Mouse (Mus musculus): ENCODE data around the gene Gm4787.
"Not testable (repeated sequence)": the region's sequence is repeated elsewhere in the genome, so short reads cannot be mapped to it uniquely, and the experiment has no call there.

Gene Gm4787

GRCm38 (mm10) chr12:81379364-81379763 lies at the start of gene Gm4787:
Gm4787 (minus strand) TSS chr12:81379464.
- not testable (repeated sequence) for DNase-seq (ENCODE audit: low spot score in 2 of 2)

GRCm38 (mm10) chr12:81421846-81422245 lies 42.6 kb upstream of the Gm4787 start, which contains the start of gene Adam4:
Adam4 (minus strand) TSS chr12:81421946.
- DNase-seq (ENCODE audit: low spot score in 2 of 2), result no peak

- no peak for DNase-seq (ENCODE audit: low spot score in 2 of 2)
Observed at GRCm38 (mm10) chr12:81413211-81413610, 33.9 kb upstream of the Gm4787 start.

GRCm38 (mm10) chr12:81408966-81409365 lies 29.7 kb upstream of the Gm4787 start:
- no peak for DNase-seq (ENCODE audit: low spot score in 2 of 2)

GRCm38 (mm10) chr12:81402187-81402586 lies 22.9 kb upstream of the Gm4787 start:
- peak in 1 of 2 experiments; percentile 61 for DNase-seq (ENCODE audit: low spot score in 2 of 2)

GRCm38 (mm10) chr12:81333841-81334240 lies 45.4 kb downstream of the Gm4787 start:
- DNase-seq (ENCODE audit: low spot score in 2 of 2), result no peak

- DNase-seq (ENCODE audit: low spot score in 2 of 2), result no peak
Observed at GRCm38 (mm10) chr12:81332875-81333421, 46.3 kb downstream of the Gm4787 start, which contains the start of gene Slc8a3. Slc8a3 (minus strand) TSS chr12:81333180.

GRCm38 (mm10) chr12:81331937-81332874 lies 47.1 kb downstream of the Gm4787 start:
- no peak for DNase-seq (ENCODE audit: low spot score in 2 of 2)

GRCm38 (mm10) chr12:81331046-81331638 lies 48.1 kb downstream of the Gm4787 start:
- DNase-seq (ENCODE audit: low spot score in 2 of 2), result no peak

Data from urinary bladder, postnatal 4 days (tissue).